Mouse (Mus musculus) ES-E14 (cell line): Measurements from ENCODE around the gene Nxph4. TPM values are rescaled to one million over a fixed set of nuclear protein-coding genes. Genes with fewer than 3 reads are reported as not detected.

Experiments used
- DNase-seq: peaks from one replicate; pipeline ENCODE4 v3.0.0-alpha.2; 2013; ENCODE audit warnings: low read depth, low spot score
- H3K27ac ChIP-seq: 2 replicates; pipeline ENCODE4 v1.5.1; 2012; ENCODE audit warnings: low read depth, mild to moderate bottlenecking, low read length, moderate library complexity, mixed read lengths; ENCODE audit not compliant: poor library complexity, insufficient read depth, severe bottlenecking
- H3K36me3 ChIP-seq: 2 replicates; pipeline ENCODE4 v1.6.1; 2012; ENCODE audit warnings: mild to moderate bottlenecking, low read length, moderate library complexity, mixed read lengths; ENCODE audit not compliant: control insufficient read depth, poor library complexity, insufficient read depth, severe bottlenecking
- H3K4me1 ChIP-seq, 2 experiments: fragments of 150-350 bp in 1 of 2; sonication (generic) in 1 of 2; 2 replicates each; pipeline ENCODE4 v1.6.1; 2012; ENCODE audit warnings: low read length in 2 of 2, mild to moderate bottlenecking in 1 of 2, mixed read lengths in 1 of 2; ENCODE audit not compliant: control insufficient read depth in 2 of 2, insufficient read depth in 2 of 2, poor library complexity in 1 of 2
- H3K4me3 ChIP-seq, 2 experiments: fragments of 150-350 bp in 1 of 2; sonication (generic) in 1 of 2; 2 replicates each; pipeline ENCODE4 v1.5.1; 2012; ENCODE audit warnings: low read length in 2 of 2, low read depth in 1 of 2, mild to moderate bottlenecking in 1 of 2, mixed read lengths in 1 of 2; ENCODE audit not compliant: insufficient read depth in 1 of 2, poor library complexity in 1 of 2, severe bottlenecking in 1 of 2
- H3K9ac ChIP-seq: 2 replicates; pipeline ENCODE4 v1.6.1; 2012; ENCODE audit warnings: low read depth, mild to moderate bottlenecking, low read length, mixed read lengths; ENCODE audit not compliant: poor library complexity, insufficient read depth, severe bottlenecking
- H3K9me3 ChIP-seq: fragments of 150-350 bp; sonication (generic); 2 replicates; pipeline ENCODE4 v1.6.1; 2012; ENCODE audit warnings: low read depth, mild to moderate bottlenecking, low read length; ENCODE audit not compliant: control insufficient read depth, insufficient read depth
- CHD2 ChIP-seq: IDR thresholded peaks from 2 replicates; pipeline ENCODE4 v1.6.1; 2014; ENCODE audit warnings: mild to moderate bottlenecking, low read depth, low read length, inconsistent platforms
- HCFC1 ChIP-seq: IDR thresholded peaks from 2 replicates; pipeline ENCODE4 v1.6.1; 2012; ENCODE audit warnings: low read length, inconsistent platforms, borderline replicate concordance; ENCODE audit not compliant: insufficient read depth
- MAFK ChIP-seq: IDR thresholded peaks from 2 replicates; pipeline ENCODE4 v1.6.1; 2014; ENCODE audit warnings: mild to moderate bottlenecking, low read depth, low read length, inconsistent platforms; ENCODE audit not compliant: insufficient read depth
- ZC3H11A ChIP-seq: IDR thresholded peaks from 2 replicates; pipeline ENCODE4 v1.6.1; 2012; ENCODE audit warnings: low read depth, mild to moderate bottlenecking, inconsistent platforms, low read length, borderline replicate concordance
- ZNF384 ChIP-seq: IDR thresholded peaks from 2 replicates; pipeline ENCODE4 v1.6.1; 2012; ENCODE audit warnings: low read depth, low read length, inconsistent platforms
- in situ Hi-C, 2 experiments: fragments of 600-800 bp; cut with MboI; formaldehyde crosslinking; loops; one replicate each; pipeline ENCODE4 v1.15.1; 2025; ENCODE audit warnings: low sequenced_read_pairs in 2 of 2, inconsistent platforms in 1 of 2; ENCODE audit not compliant: unreplicated experiment in 2 of 2
- total RNA-seq: library from RNA; depleted of rRNA; stranded (reverse); fragments of 300-350 nt; gene quantifications from 2 replicates; pipeline ENCODE4 v1.2.3, GENCODE M21; 2012

Nxph4 gene
- total RNA-seq, 1 experiment: 0.76 TPM

DNA sequence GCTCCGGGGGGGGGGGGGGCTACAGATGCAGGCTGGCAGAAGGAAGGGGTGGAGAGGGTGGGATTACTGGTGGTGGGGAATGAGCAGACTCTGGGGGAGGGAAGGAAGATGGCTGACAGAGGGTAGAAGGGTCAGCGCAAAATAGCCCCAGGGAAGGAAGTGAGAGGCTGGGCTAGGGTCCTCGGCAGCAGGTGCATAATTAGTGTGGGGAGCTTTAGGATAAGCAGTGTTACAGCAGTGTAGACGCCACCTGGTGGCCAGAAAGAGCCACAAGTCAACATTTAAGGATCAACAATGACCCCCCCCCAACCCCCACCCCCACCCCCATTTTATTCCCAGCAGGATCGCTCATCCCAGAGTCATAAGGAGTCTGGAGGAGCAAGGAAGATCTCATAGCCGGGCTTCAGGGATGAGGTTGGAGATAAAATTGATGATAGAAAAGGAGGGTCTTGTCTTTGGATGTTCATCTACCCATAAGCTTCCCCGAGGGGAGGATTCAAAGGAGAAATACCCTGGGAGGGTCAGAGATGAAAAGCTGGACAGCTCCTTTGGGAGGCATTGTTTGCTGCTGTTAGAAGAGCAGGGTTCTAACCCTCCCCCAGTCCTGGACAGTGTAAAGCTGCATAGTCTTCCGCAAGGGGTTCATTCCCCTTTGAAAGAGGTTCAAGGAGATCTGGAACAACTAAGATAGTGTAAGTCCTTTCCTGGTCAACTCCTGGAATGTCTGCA lies 2.4 kb upstream of the Nxph4 start:
- DNase-seq: no peak
- Histone ChIP-seq H3K27ac (no peak overlapping the region), H3K36me3 (no peaks in the 10 kb centered on the region; the same call in 1 of the 2 replicates), H3K9ac (no peak overlapping the region), H3K9me3 (no peaks in the 10 kb centered on the region), H3K4me1 (peaks cover 1 to 34% of the 10 kb centered on the region in 2 experiments; a peak in 2 of 4 replicates), H3K4me3 (no peak overlapping the region)
- in situ Hi-C loops: no loop called here
- no peak for TF ChIP-seq ZC3H11A
- TF ChIP-seq ZNF384: no peak
- TF ChIP-seq CHD2: no peak
- TF ChIP-seq MAFK: no peak
- no peak for TF ChIP-seq HCFC1

DNA sequence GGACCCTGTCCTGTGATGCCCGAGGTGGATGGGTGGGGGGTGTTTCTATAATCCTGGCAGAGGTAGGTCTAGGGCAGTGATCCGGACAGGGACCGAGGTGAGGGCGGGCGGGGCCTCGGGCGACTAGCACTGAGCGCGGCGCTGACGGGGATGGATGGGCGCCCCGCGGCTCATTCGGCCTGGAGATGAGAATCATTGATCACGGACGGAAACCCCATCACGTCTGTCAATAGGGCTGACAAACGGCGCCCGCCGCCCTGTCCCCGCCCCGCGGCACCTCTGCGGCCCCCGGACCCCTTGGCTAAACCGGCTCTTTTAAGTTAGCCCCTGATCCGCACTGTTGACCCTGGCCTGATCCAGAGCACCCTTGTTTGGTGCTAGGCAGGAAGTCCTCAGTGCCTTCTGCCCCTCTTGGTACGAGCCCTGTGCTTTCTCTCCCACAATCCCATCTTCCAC lies 598 bp upstream of the Nxph4 start:
- Histone ChIP-seq H3K4me3 (peak overlapping the region; percentile 49 to 73), H3K36me3 (no peaks in the 10 kb centered on the region; the same call in 1 of the 2 replicates), H3K27ac (no peak overlapping the region), H3K4me1 (peaks cover 1 to 35% of the 10 kb centered on the region in 2 experiments; a peak in 2 of 4 replicates), H3K9ac (no peak overlapping the region), H3K9me3 (no peaks in the 10 kb centered on the region)
- no peak for TF ChIP-seq HCFC1
- no peak for DNase-seq
- in situ Hi-C loops: no loop called here

- Histone ChIP-seq H3K4me1 (peaks cover 1 to 20% of the 10 kb centered on the region in 2 experiments; a peak in 2 of 4 replicates), H3K4me3 (no peak overlapping the region), H3K9ac (no peak overlapping the region), H3K36me3 (no peaks in the 10 kb centered on the region), H3K27ac (no peak overlapping the region), H3K9me3 (no peaks in the 10 kb centered on the region)
- no peak for TF ChIP-seq CHD2
- TF ChIP-seq HCFC1: no peak
- no peak for TF ChIP-seq MAFK
- no peak for TF ChIP-seq ZNF384
- TF ChIP-seq ZC3H11A: no peak
- in situ Hi-C loops: no loop called here
- DNase-seq: no peak
These were observed 2.8 kb downstream of the Nxph4 start for GRCm38 (mm10) chr10:127531548-127531947.

DNA sequence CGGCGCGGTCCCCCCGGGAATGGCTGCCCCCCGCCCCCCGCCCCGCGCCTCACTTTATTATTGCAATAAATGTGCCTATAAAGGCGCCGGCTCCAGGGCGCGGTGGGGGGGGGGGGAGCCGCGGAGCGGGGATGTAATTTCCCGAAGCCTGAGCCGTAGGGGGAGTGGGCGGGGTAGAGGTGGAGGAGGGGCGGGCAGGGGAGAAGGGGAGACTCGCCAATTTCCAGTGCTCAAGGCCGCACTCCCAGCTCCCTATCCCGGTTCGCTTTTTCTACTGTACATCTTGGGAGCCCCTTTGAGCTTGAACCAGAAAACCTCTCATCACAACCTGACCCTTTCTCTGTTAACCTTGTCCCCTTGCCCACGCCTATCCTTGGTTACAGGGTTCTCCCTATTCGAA lies 3.4 kb downstream of the Nxph4 start:
- no peak overlapping the region; a peak in 1 of 4 replicates for H3K4me3 ChIP-seq
- in situ Hi-C loops: no loop called here
- peaks cover 1 to 17% of the 10 kb centered on the region in 2 experiments; a peak in 2 of 4 replicates for H3K4me1 ChIP-seq
- no peak for TF ChIP-seq ZNF384
- no peak for TF ChIP-seq ZC3H11A
- no peak for TF ChIP-seq MAFK
- no peak for TF ChIP-seq HCFC1
- no peak for TF ChIP-seq CHD2
- H3K9me3 ChIP-seq: no peaks in the 10 kb centered on the region
- no peak for DNase-seq
- H3K27ac ChIP-seq: no peak overlapping the region
- no peak overlapping the region for H3K9ac ChIP-seq
- H3K36me3 ChIP-seq: no peaks in the 10 kb centered on the region

- Histone ChIP-seq H3K9ac (no peak overlapping the region), H3K36me3 (no peaks in the 10 kb centered on the region), H3K4me1 (peaks cover 0 to 17% of the 10 kb centered on the region in 2 experiments; a peak in 2 of 4 replicates), H3K4me3 (no peak overlapping the region), H3K9me3 (no peaks in the 10 kb centered on the region), H3K27ac (no peak overlapping the region)
- in situ Hi-C loops: no loop called here
- no peak for TF ChIP-seq HCFC1
- TF ChIP-seq CHD2: no peak
- TF ChIP-seq ZC3H11A: no peak
- TF ChIP-seq MAFK: no peak
- TF ChIP-seq ZNF384: no peak
- DNase-seq: no peak
These were observed 6.9 kb downstream of the Nxph4 start for GRCm38 (mm10) chr10:127527481-127527880.
